9 mouse cellular contexts compared by ENCODE assay signal in the genomic region with DNA sequence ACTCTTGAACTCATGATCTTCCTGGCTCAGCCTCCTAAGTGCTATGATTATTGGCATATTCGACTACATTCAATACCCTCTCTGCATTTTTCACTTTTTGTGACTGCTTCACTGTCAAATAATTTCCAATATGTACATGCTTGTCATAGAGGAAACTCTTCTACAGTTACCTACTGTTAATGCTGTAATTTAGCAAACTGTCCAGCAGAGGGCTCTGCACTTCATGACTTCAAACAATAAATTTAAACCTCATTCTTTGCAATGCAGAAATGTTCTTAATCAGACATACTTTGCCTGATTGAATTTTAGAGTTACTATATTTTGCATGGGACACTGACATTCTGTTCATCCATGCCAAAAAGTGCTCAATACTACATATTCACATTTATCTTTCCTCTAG. TPM values are rescaled to one million over a fixed set of nuclear protein-coding genes. Genes with fewer than 3 reads are reported as not detected.
A peak's percentile ranks its signal among the peaks of the same experiment; 100 is the strongest.
DNase-seq lines count a peak whose midpoint lies in the region; ATAC-seq lines count a peak whose summit lies in the region.
"Had no signal": no experiment of that assay in that cellular context is flagged by ENCODE, and none has a peak within 500 bp of the region (broad histone marks: within the 10 kb centered on the region; RNA-seq: fewer than 3 reads in every experiment).

No protein-coding gene starts in this region.

- ATAC-seq in hindbrain, embryonic 14.5 days (ENCODE audit: low FRiP score): no peak
- ATAC-seq in megakaryocyte progenitor cell, adult 5-6 weeks (replicated peaks; ENCODE audit: poor library complexity): peak; percentile 61

- 10% methylated on average over 1 of the region's 1 CpGs for WGBS in hindbrain, embryonic 14.5 days
- 11% methylated on average over 1 of the region's 1 CpGs for WGBS in hindbrain, embryonic 10.5 days

- H3K9me3 ChIP-seq in hindbrain, embryonic 14.5 days (ENCODE audit: control insufficient read depth, low read length): no peaks in the 10 kb centered on the region
- H3K9me3 ChIP-seq in hindbrain, embryonic 10.5 days: no peaks in the 10 kb centered on the region

- peak; percentile 85 for DNase-seq in hindbrain, embryonic 14.5 days (ENCODE audit: low spot score)
- no peak for DNase-seq in hindbrain, embryonic 10.5 days (ENCODE audit: low spot score)
- DNase-seq in thymus, postnatal 0 days (ENCODE audit: low spot score): peak; percentile 51
- no peak for DNase-seq in thymus, postnatal 25 days
- DNase-seq in c-Kit-positive CD71-positive TER-119-negative erythroid progenitor cells, embryonic 14.5 days (ENCODE audit: low read depth): peak; percentile 43
- DNase-seq in spleen, postnatal 10 days (ENCODE audit: low spot score in 2 of 2): no peak
- no peak for DNase-seq in left cerebral cortex, postnatal 4 days

- intact Hi-C loops in left cerebral cortex, postnatal 4 days (cut with DNase I): loop anchor here (2.0 to 10.0 kb wide), 3 partner anchors 260 to 1392 kb away; no protein-coding TSS in a partner anchor

- H3K36me3 ChIP-seq in hindbrain, embryonic 14.5 days (replicated peaks; ENCODE audit: control insufficient read depth, insufficient read depth): peaks cover 13% of the 10 kb centered on the region; the same call in 1 of the 2 replicates
- H3K36me3 ChIP-seq in hindbrain, embryonic 10.5 days: peaks cover 26% of the 10 kb centered on the region

- H3K27ac ChIP-seq in hindbrain, embryonic 14.5 days: no peak overlapping the region
- H3K27ac ChIP-seq in hindbrain, embryonic 10.5 days: no peak overlapping the region

- H3K4me3 ChIP-seq in hindbrain, embryonic 14.5 days (replicated peaks; ENCODE audit: low read length): no peak overlapping the region
- H3K4me3 ChIP-seq in hindbrain, embryonic 10.5 days: no peak overlapping the region
- H3K4me3 ChIP-seq: myocyte had no signal

- no peaks in the 10 kb centered on the region for H3K4me1 ChIP-seq in hindbrain, embryonic 14.5 days (replicated peaks; ENCODE audit: control insufficient read depth, insufficient read depth, low read length)
- peaks cover 9% of the 10 kb centered on the region for H3K4me1 ChIP-seq in hindbrain, embryonic 10.5 days (replicated peaks)

- no peaks in the 10 kb centered on the region for H3K27me3 ChIP-seq in hindbrain, embryonic 14.5 days (ENCODE audit: control insufficient read depth, insufficient read depth, low read length)
- H3K27me3 ChIP-seq in hindbrain, embryonic 10.5 days (ENCODE audit: insufficient read depth, poor library complexity, severe bottlenecking): no peaks in the 10 kb centered on the region

- no peak overlapping the region for H3K9ac ChIP-seq in hindbrain, embryonic 14.5 days

- no peak overlapping the region for H3K4me2 ChIP-seq in hindbrain, embryonic 14.5 days (replicated peaks)

RNA-seq across cellular contexts. Expression of gene Apip, which starts 13.0 kb away (rescaled TPM):
- 51.3 and 54.8 TPM in 2 replicates for polyA plus RNA-seq in hindbrain, embryonic 14.5 days (2014; fragmentation: Nextera tagmentation; extraction: Ambion mirVana)
- 60.7 and 63.9 TPM in 2 replicates for polyA plus RNA-seq in hindbrain, embryonic 10.5 days (2016; fragmentation: Nextera tagmentation; extraction: Ambion mirVana)
- 40.7 and 42.7 TPM in 2 replicates for polyA plus RNA-seq in thymus, postnatal 0 days (2015; fragmentation: Nextera tagmentation; extraction: Ambion mirVana)
- 47.0 and 66.0 TPM in 2 replicates for total RNA-seq in megakaryocyte progenitor cell, adult 5-6 weeks (2015)
- total RNA-seq in megakaryocyte progenitor cell, adult 5-6 weeks (2017): 31.7 and 35.1 TPM in 2 replicates
- total RNA-seq in left cerebral cortex, postnatal 4 days (2021): 10 to 100 TPM; 28.4 to 29.9 TPM

RNA-seq across cellular contexts. Expression of gene Pdhx, which starts 13.1 kb away (rescaled TPM):
- polyA plus RNA-seq in hindbrain, embryonic 14.5 days (2014; fragmentation: Nextera tagmentation; extraction: Ambion mirVana): 62.8 and 73.5 TPM in 2 replicates
- polyA plus RNA-seq in hindbrain, embryonic 10.5 days (2016; fragmentation: Nextera tagmentation; extraction: Ambion mirVana): 40.3 and 45.2 TPM in 2 replicates
- 29.0 and 30.1 TPM in 2 replicates for polyA plus RNA-seq in thymus, postnatal 0 days (2015; fragmentation: Nextera tagmentation; extraction: Ambion mirVana)
- total RNA-seq in megakaryocyte progenitor cell, adult 5-6 weeks (2015): 17.9 and 20.9 TPM in 2 replicates
- 28.7 and 29.1 TPM in 2 replicates for total RNA-seq in megakaryocyte progenitor cell, adult 5-6 weeks (2017)
- total RNA-seq in left cerebral cortex, postnatal 4 days (2021): 10 to 100 TPM; 55.4 to 56.6 TPM

Comparison
In these comparisons a context has a peak if more than half of its experiments do, and no peak if none do; other contexts are left out.
1. DNase-seq: peak in hindbrain, embryonic 14.5 days (single experiment), thymus, postnatal 0 days (single experiment) and c-Kit-positive CD71-positive TER-119-negative erythroid progenitor cells, embryonic 14.5 days (single experiment); none in hindbrain, embryonic 10.5 days (single experiment), thymus, postnatal 25 days (single experiment), spleen, postnatal 10 days (0 of 2) and left cerebral cortex, postnatal 4 days (single experiment).